Mouse (Mus musculus) kidney, adult 9 months (tissue): ENCODE results near the gene Gm49721.
"Not testable (repeated sequence)": the region's sequence is repeated elsewhere in the genome, so short reads cannot be mapped to it uniquely, and the experiment has no call there.

ENCODE experiments used
- DNase-seq: peaks from one replicate; pipeline ENCODE4 v3.0.0; 2022

The Gm49721 gene

DNA sequence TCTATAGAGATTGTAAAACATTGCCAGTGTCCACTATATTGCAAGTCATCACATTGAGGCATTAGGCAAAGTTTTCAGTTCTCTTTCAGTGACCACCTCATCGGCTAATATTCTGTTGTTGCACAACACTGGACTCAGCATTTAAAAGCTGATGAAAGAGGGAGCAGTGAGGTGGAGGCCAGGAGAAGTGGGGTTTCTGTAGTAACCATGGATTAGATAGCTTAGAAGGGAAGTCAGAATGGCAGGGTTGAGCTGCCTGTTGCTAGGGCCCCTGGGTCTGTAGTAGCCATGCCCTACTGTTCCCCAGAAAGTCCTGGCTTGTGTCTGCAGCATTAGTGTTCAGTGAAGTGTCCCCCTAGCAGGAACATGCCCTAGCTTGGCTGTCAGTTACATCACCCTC is 7.4 kb downstream of the Gm49721 start:
- DNase-seq, result not testable (repeated sequence)

GRCm38 (mm10) chr17:6995504-6995903 is 16.8 kb downstream of the Gm49721 start:
- DNase-seq, result not testable (repeated sequence)

- DNase-seq, result not testable (repeated sequence)
Measured at GRCm38 (mm10) chr17:6996826-6997225, 18.1 kb downstream of the Gm49721 start.

GRCm38 (mm10) chr17:6997778-6998490 is 19.2 kb downstream of the Gm49721 start:
- DNase-seq, result not testable (repeated sequence)

GRCm38 (mm10) chr17:7001790-7002585 is 23.3 kb downstream of the Gm49721 start:
- not testable (repeated sequence) for DNase-seq

DNA sequence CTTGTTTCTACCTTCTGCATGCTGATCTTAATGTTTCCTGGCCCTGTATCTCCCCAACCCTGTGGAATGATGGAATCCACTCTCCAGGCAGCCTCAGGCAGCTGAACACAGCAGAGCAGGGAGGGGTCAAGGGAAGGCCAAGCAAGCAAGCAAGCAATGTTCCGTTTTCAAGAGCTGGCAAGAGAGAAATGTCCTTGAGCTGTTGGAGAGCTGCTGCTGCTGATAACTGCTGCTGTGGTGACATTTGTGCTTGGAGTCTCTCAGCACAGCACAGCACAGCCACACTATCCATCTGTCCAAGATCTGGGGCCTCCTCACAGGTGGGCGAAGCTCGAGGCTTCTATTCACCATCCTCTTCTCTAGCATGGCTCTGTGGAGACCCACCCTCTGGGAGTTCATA is 24.7 kb downstream of the Gm49721 start:
- DNase-seq, result not testable (repeated sequence)

- DNase-seq, result not testable (repeated sequence)
Measured at GRCm38 (mm10) chr17:7005646-7006045, 26.9 kb downstream of the Gm49721 start.

GRCm38 (mm10) chr17:7008885-7009284 is 30.2 kb downstream of the Gm49721 start:
- not testable (repeated sequence) for DNase-seq

DNA sequence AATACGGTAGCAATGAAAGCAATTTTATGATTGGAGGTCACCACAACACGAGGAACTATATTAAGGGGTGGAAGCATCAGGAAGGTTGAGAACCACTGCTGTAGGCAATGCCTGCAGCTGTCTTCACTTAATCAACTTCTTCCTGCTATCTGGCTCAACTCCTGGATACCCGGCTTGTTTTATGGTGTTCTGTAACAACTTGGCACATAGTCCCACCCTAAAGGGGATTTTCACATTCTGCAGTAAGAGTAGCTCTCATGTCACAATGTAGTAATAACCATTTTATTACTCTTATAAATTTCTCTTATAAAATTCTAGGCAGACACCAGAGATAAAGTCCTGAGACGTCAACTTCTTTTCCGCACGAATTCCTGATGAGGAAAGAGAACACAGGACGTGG is 30.7 kb downstream of the Gm49721 start:
- not testable (repeated sequence) for DNase-seq

DNA sequence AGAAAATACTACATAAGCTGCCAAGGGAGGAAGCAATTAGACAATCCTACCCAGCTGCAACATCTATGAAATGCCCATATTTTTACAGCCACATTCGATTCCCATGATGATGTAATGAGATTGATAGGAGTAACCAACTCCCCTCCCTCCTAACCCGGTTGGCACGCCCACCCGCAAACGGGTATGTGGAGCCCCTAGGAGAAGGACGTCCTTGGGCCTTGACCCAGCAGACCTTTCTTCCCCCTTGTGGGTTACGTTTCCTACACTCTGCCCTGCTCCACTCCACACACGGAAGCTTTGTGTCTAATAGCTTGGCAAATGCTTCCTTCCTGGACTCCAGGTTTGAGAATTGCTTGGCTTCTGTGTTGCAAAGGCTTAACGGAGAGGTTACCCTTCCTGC is 31.2 kb downstream of the Gm49721 start:
- not testable (repeated sequence) for DNase-seq

- DNase-seq, result not testable (repeated sequence)
Measured at GRCm38 (mm10) chr17:7014190-7014589, 35.5 kb downstream of the Gm49721 start.

GRCm38 (mm10) chr17:7025257-7025656 is 46.6 kb downstream of the Gm49721 start, which contains the start of gene Gm1604a:
Gene Gm1604a (plus strand): TSS chr17:7025568.
- DNase-seq, result not testable (repeated sequence)

- DNase-seq, result not testable (repeated sequence)
Measured at GRCm38 (mm10) chr17:7025764-7026346, 47.2 kb downstream of the Gm49721 start.

- DNase-seq, result peak; percentile 29
Measured at GRCm38 (mm10) chr17:7030204-7030603, 51.5 kb downstream of the Gm49721 start.

DNA sequence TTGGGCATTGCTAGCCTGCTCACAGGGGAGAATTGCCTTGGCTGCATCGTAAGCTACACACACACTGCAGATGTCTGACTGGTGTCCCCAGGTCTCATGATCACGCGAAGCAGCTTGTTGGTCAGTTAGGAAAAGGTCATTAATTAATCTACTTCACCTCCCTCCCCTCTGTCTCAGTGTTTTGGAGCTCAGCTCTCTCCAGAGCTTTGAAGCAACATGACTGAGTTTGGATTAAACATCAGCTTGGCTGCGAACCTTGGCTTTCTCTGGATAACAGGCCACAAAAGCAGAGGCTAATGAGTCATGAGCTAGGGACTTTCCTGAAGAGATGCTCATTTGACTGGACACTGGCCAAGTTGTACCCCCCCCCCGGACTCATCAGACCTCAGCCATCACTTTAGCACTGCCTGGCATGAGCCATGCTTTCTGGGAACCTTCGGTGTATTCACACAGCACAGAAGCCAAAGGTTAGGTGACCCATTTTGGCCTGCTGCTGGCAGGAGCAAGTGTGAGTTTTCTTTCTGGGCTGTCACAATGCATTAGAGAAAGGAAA is 52.0 kb downstream of the Gm49721 start:
- peak; percentile 32 for DNase-seq

- DNase-seq, result not testable (repeated sequence)
Measured at GRCm38 (mm10) chr17:7033192-7034166, 54.8 kb downstream of the Gm49721 start.

DNA sequence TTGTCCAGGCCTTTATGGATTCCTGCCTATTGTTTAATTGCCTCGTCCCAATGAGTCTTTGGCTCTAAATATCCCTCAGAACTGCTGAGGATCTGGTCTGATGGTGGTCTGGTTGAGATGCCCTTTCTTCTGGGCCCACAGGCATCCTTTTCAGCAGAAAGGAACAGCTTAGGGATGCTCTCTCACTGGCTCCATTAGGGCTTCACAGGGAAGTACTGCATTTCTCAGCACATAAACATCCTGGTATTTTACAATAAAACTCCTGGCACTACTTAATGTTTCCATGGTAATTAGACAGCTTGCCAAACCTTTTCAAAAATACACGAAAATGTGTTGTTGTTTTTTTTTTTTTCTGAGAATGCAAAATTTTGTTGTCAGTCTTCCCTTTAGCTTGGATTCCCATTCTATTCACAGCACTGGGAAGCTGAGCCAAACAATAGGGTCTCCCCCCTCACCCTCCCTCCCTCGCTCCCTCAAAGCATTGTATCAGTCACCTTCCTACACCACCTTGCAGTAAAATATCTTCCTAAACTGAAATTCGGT is 90.4 kb downstream of the Gm49721 start:
- DNase-seq, result not testable (repeated sequence)

GRCm38 (mm10) chr17:7069561-7070240 is 91.0 kb downstream of the Gm49721 start:
- not testable (repeated sequence) for DNase-seq

GRCm38 (mm10) chr17:7074494-7074893 is 95.8 kb downstream of the Gm49721 start:
- peak; percentile 47 for DNase-seq

- DNase-seq, result not testable (repeated sequence)
Measured at GRCm38 (mm10) chr17:7075519-7075918, 96.8 kb downstream of the Gm49721 start.

DNA sequence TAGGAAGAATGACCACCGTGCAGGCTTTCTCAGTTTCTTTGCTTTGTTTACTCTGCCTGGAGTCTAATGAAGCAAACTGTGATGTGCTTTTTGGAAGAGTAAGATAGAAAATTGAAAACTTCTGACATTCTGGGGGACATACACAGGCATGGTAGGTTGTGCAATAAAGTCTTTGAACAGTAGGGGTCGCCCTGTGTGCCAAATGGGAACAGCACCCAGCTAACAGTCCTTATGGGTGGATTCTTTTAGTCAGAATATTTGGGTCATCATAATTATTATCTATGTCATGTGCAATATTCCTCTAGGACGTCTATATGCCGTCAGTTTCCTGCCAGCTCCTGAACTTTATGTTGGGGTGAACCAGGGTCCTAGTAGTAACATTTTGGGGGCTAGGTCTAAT is 100.9 kb downstream of the Gm49721 start:
- peak; percentile 62 for DNase-seq
